Mouse (Mus musculus): Measurements from ENCODE around the gene Ick.

DNA sequence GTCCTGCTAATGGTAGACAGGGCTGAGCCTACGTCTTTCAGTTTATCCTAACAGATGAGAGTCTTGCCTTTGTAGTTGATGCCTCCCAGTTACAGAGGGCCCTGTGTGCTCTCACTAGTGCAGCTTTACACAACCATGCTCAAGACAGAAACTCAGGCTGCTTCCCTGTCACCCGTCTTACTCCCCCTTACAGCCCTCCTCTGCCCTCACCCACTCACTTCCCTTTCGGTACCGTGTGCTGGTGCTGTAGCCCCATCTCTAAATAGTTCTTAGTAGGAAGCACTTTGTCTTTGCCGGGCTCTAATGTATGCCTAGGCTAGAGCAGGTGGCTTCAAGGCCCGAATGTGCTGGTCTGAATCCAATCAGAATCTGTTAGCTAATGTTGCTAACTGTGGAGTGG is 15.3 kb downstream of the Ick start:
- no peak for TF ChIP-seq POLR2A (IDR thresholded peaks at IDR 0.05; ENCODE audit: insufficient read length, low read depth)
- no peak for TF ChIP-seq REST (IDR thresholded peaks at IDR 0.05; ENCODE audit: insufficient read depth, insufficient read length)
- no peak for TF ChIP-seq MAX (IDR thresholded peaks at IDR 0.05; ENCODE audit: low read depth)
- no peak for TF ChIP-seq CEBPB (IDR thresholded peaks at IDR 0.05; ENCODE audit: insufficient read depth, poor library complexity, severe bottlenecking)
- TF ChIP-seq TCF12 (IDR thresholded peaks at IDR 0.05; ENCODE audit: insufficient read depth, poor library complexity, severe bottlenecking), result no peak
- no peak for TF ChIP-seq E2F4 (IDR thresholded peaks at IDR 0.05; ENCODE audit: insufficient read depth)
- TF ChIP-seq USF1 (IDR thresholded peaks at IDR 0.05; ENCODE audit: low read depth), result no peak
- no peak for TF ChIP-seq MYOG (IDR thresholded peaks at IDR 0.05; ENCODE audit: control insufficient read depth in 1 of 3, insufficient read depth in 1 of 3, insufficient read length in 2 of 3, low read depth in 2 of 3)
- TF ChIP-seq POLR2AphosphoS2 (IDR thresholded peaks at IDR 0.05; ENCODE audit: insufficient read length, low read depth), result no peak

Measured in myocyte (in vitro differentiated cells).